Mouse (Mus musculus): ENCODE data around the gene Hypk. TPM values are rescaled to one million over a fixed set of nuclear protein-coding genes. Genes with fewer than 3 reads are reported as not detected.
A peak's percentile ranks its signal among the peaks of the same experiment; 100 is the strongest.
"Not testable (repeated sequence)": the region's sequence is repeated elsewhere in the genome, so short reads cannot be mapped to it uniquely, and the experiment has no call there.

Gene Hypk
- total and polyA plus RNA-seq, 2 experiments = 3.5 to 27.4 TPM

DNA sequence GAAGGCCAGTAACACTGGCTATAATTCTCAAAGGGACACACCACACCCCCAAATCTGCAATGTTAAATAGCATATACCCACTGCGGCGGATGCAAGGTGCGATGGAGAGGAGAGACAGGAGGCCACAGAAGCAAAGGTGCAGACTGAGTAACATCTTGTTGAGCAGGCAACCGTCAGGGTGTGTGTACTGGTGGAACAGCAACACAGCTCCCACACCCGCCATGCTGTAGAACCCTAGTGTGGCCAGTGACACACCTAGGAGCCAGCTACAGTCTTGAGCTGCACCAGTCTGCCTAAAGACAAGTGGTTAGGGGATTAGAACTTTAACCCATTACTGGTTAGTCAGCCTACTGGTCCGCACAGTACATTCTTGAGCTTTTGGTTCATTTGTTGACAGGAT is 827 bp downstream of the Hypk start:
- Histone ChIP-seq H3K4me1 (ENCODE audit: control insufficient read depth, insufficient read depth, low read length) (peaks cover 15% of the 10 kb centered on the region), H3K4me3 (ENCODE audit: insufficient read depth, low read depth, low read length) (no peak overlapping the region), H3K36me3 (ENCODE audit: control insufficient read depth, insufficient read depth, low read length) (peaks cover 22% of the 10 kb centered on the region), H3K9ac (ENCODE audit: low read depth, low read length) (no peak overlapping the region), H3K27me3 (ENCODE audit: control insufficient read depth, insufficient read depth, low read length) (no peaks in the 10 kb centered on the region), H3K27ac (replicated peaks; ENCODE audit: insufficient read depth, low read depth, low read length) (no peak overlapping the region), H3K79me2 (ENCODE audit: control insufficient read depth, insufficient read depth, low read length) (peaks cover 9% of the 10 kb centered on the region; the same call in 1 of the 2 replicates)
- TF ChIP-seq CTCF (IDR thresholded peaks at IDR 0.05; ENCODE audit: low read depth, low read length) (no peak), POLR2A (IDR thresholded peaks at IDR 0.05; ENCODE audit: extremely low read depth, insufficient read depth, low read length) (no peak)
- WGBS = 88% methylated on average over 6 of the region's 6 CpGs
- DNase-seq (ENCODE audit: extremely low read depth, low read depth, low spot score) = no peak

DNA sequence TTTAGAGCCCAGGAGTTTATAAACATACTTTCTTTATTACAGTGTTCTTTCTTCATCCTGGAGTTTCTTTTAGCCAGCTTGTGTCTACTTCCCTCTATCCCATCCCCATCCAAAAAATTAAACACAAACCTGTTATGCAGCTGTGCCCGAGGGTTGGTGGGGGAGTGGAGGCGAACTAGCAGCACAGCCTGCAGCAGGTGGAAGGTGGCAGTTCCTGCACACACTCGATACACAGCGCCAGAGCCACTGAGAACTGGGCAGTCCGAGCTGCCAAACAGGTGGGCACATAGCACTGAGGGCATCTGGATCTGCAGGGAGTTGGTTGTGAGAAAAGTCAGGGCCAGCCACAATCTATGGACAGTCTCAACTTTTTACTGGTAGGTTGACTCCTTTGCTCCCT is 2.4 kb downstream of the Hypk start:
- TF ChIP-seq CTCF (IDR thresholded peaks at IDR 0.05; ENCODE audit: low read depth, low read length) = no peak
- no peak for TF ChIP-seq POLR2A (IDR thresholded peaks at IDR 0.05; ENCODE audit: extremely low read depth, insufficient read depth, low read length)
- H3K4me1 ChIP-seq (ENCODE audit: control insufficient read depth, insufficient read depth, low read length) = peaks cover 11% of the 10 kb centered on the region
- no peak overlapping the region for H3K4me3 ChIP-seq (ENCODE audit: insufficient read depth, low read depth, low read length)
- H3K9ac ChIP-seq (ENCODE audit: low read depth, low read length) = no peak overlapping the region
- H3K79me2 ChIP-seq (ENCODE audit: control insufficient read depth, insufficient read depth, low read length) = no peaks in the 10 kb centered on the region; the same call in 1 of the 2 replicates
- H3K36me3 ChIP-seq (ENCODE audit: control insufficient read depth, insufficient read depth, low read length) = peaks cover 25% of the 10 kb centered on the region
- no peak for DNase-seq (ENCODE audit: extremely low read depth, low read depth, low spot score)
- H3K27ac ChIP-seq (replicated peaks; ENCODE audit: insufficient read depth, low read depth, low read length) = no peak overlapping the region
- H3K27me3 ChIP-seq (ENCODE audit: control insufficient read depth, insufficient read depth, low read length) = no peaks in the 10 kb centered on the region
- WGBS = 80% methylated on average over 5 of the region's 5 CpGs

- Histone ChIP-seq H3K4me3 (ENCODE audit: insufficient read depth, low read depth, low read length) (peak within 1 kb of the TSS; percentile 94), H3K36me3 (ENCODE audit: control insufficient read depth, insufficient read depth, low read length) (peaks cover 19% of the 10 kb centered on the region), H3K4me1 (ENCODE audit: control insufficient read depth, insufficient read depth, low read length) (peaks cover 8% of the 10 kb centered on the region), H3K79me2 (ENCODE audit: control insufficient read depth, insufficient read depth, low read length) (no peaks in the 10 kb centered on the region; the same call in 1 of the 2 replicates), H3K27me3 (ENCODE audit: control insufficient read depth, insufficient read depth, low read length) (no peaks in the 10 kb centered on the region), H3K9ac (ENCODE audit: low read depth, low read length) (peak within 1 kb of the TSS; percentile 90), H3K27ac (replicated peaks; ENCODE audit: insufficient read depth, low read depth, low read length) (peak within 1 kb of the TSS; percentile 82)
- peak; percentile 78 for DNase-seq (ENCODE audit: extremely low read depth, low read depth, low spot score)
- TF ChIP-seq POLR2A (IDR thresholded peaks at IDR 0.05; ENCODE audit: extremely low read depth, insufficient read depth, low read length) = peak; percentile 63
- no peak for TF ChIP-seq CTCF (IDR thresholded peaks at IDR 0.05; ENCODE audit: low read depth, low read length)
- 4% methylated on average over 41 of the region's 41 CpGs for WGBS
These were observed 3.9 kb downstream of the Hypk start, which contains the start of gene Serinc4 for GRCm38 (mm10) chr2:121456692-121457642. Gene Serinc4, minus strand, starts transcription at chr2:121456781.

GRCm38 (mm10) chr2:121460071-121460470 is 7.0 kb downstream of the Hypk start:
- Histone ChIP-seq H3K36me3 (ENCODE audit: control insufficient read depth, insufficient read depth, low read length) (peaks cover 8% of the 10 kb centered on the region; the same call in 1 of the 2 replicates), H3K4me3 (ENCODE audit: insufficient read depth, low read depth, low read length) (no peak overlapping the region), H3K79me2 (ENCODE audit: control insufficient read depth, insufficient read depth, low read length) (no peaks in the 10 kb centered on the region), H3K4me1 (ENCODE audit: control insufficient read depth, insufficient read depth, low read length) (peaks cover 4% of the 10 kb centered on the region; the same call in 1 of the 2 replicates), H3K9ac (ENCODE audit: low read depth, low read length) (no peak overlapping the region), H3K27ac (replicated peaks; ENCODE audit: insufficient read depth, low read depth, low read length) (no peak overlapping the region), H3K27me3 (ENCODE audit: control insufficient read depth, insufficient read depth, low read length) (no peaks in the 10 kb centered on the region)
- WGBS = 78% methylated on average over 2 of the region's 2 CpGs
- no peak for DNase-seq (ENCODE audit: extremely low read depth, low read depth, low spot score)
- TF ChIP-seq CTCF (IDR thresholded peaks at IDR 0.05; ENCODE audit: low read depth, low read length) = no peak
- TF ChIP-seq POLR2A (IDR thresholded peaks at IDR 0.05; ENCODE audit: extremely low read depth, insufficient read depth, low read length) = no peak

DNA sequence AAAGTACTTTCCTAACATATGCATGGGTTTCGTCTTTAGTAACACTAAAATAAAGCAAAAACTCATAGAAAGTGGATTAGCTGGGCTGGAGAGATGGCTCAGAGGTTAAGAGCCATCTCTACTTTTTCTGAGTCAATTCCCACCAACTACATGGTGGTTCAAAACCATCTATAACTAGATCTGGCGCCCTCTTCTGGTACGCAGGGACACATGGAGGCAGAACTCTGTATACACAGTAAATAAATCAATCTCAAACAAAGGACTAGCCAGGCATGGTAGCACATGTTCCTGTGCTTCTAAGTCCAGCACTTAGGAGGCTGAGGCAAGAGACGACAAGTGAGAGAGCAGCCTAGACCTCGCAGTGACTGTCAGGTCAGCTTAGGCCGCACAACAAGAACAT is 15.9 kb downstream of the Hypk start:
- H3K79me2 ChIP-seq (ENCODE audit: control insufficient read depth, insufficient read depth, low read length); H3K36me3 ChIP-seq (ENCODE audit: control insufficient read depth, insufficient read depth, low read length); H3K27me3 ChIP-seq (ENCODE audit: control insufficient read depth, insufficient read depth, low read length); H3K4me1 ChIP-seq (ENCODE audit: control insufficient read depth, insufficient read depth, low read length); DNase-seq (ENCODE audit: extremely low read depth, low read depth, low spot score); H3K27ac ChIP-seq (replicated peaks; ENCODE audit: insufficient read depth, low read depth, low read length); H3K9ac ChIP-seq (ENCODE audit: low read depth, low read length); H3K4me3 ChIP-seq (ENCODE audit: insufficient read depth, low read depth, low read length): not testable (repeated sequence)
- 0% methylated on average over 1 of the region's 6 CpGs for WGBS

- H3K27ac ChIP-seq (replicated peaks; ENCODE audit: insufficient read depth, low read depth, low read length); H3K79me2 ChIP-seq (ENCODE audit: control insufficient read depth, insufficient read depth, low read length); H3K4me3 ChIP-seq (ENCODE audit: insufficient read depth, low read depth, low read length); H3K27me3 ChIP-seq (ENCODE audit: control insufficient read depth, insufficient read depth, low read length); H3K9ac ChIP-seq (ENCODE audit: low read depth, low read length); H3K36me3 ChIP-seq (ENCODE audit: control insufficient read depth, insufficient read depth, low read length); DNase-seq (ENCODE audit: extremely low read depth, low read depth, low spot score); H3K4me1 ChIP-seq (ENCODE audit: control insufficient read depth, insufficient read depth, low read length): not testable (repeated sequence)
- 93% methylated on average over 3 of the region's 3 CpGs for WGBS
These were observed 19.7 kb downstream of the Hypk start for GRCm38 (mm10) chr2:121472783-121473182.
